Mouse (Mus musculus) stomach, embryonic 15.5 days (tissue): ENCODE data around the gene Fam219b. TPM values are rescaled to one million over a fixed set of nuclear protein-coding genes. Genes with fewer than 3 reads are reported as not detected.

Source experiments
- ATAC-seq: fragments of 200-750 bp; cut with Nextera tagmentation; 2 replicates; pipeline ENCODE4 v1.8.0; 2017; ENCODE audit warnings: low read depth, moderate number of reproducible peaks, moderate TSS enrichment; ENCODE audit not compliant: insufficient read depth, low FRiP score
- H3K27ac ChIP-seq: fragments of 300-500 bp; sonication (generic); 2 replicates; pipeline ENCODE4 v1.5.1; 2015; ENCODE audit warnings: mild to moderate bottlenecking, inconsistent platforms
- H3K27me3 ChIP-seq: fragments of 300-500 bp; sonication (generic); replicated peaks from 2 replicates; pipeline ENCODE4 v1.6.1; 2015; ENCODE audit warnings: inconsistent platforms
- H3K36me3 ChIP-seq: fragments of 300-500 bp; sonication (generic); 2 replicates; pipeline ENCODE4 v1.6.1; 2015; ENCODE audit warnings: inconsistent platforms
- H3K4me1 ChIP-seq: fragments of 300-500 bp; sonication (generic); 2 replicates; pipeline ENCODE4 v1.6.1; 2015; ENCODE audit warnings: inconsistent platforms
- H3K4me2 ChIP-seq: fragments of 300-500 bp; sonication (generic); 2 replicates; pipeline ENCODE4 v1.6.1; 2015; ENCODE audit warnings: mild to moderate bottlenecking, inconsistent platforms
- H3K4me3 ChIP-seq: fragments of 300-500 bp; sonication (generic); replicated peaks from 2 replicates; pipeline ENCODE4 v1.5.1; 2015; ENCODE audit warnings: inconsistent platforms
- H3K9ac ChIP-seq: fragments of 300-500 bp; sonication (generic); 2 replicates; pipeline ENCODE4 v1.6.1; 2015; ENCODE audit warnings: inconsistent platforms
- H3K9me3 ChIP-seq: fragments of 300-500 bp; sonication (generic); 2 replicates; pipeline ENCODE4 v1.6.1; 2016; ENCODE audit warnings: inconsistent platforms
- WGBS: fragments of 180-500 bp; shearing (Covaris S2); methylation state at CpG from one replicate; pipeline ENCODE4 v1.1.7; 2015; 5-methylcytosine and 5-hydroxymethylcytosine counted together
- polyA plus RNA-seq: library from polyadenylated mRNA; unstranded; fragments of >200 nt; fragmentation: Nextera tagmentation; extraction: Ambion mirVana; gene quantifications from 2 replicates; pipeline ENCODE4 v1.2.1, GENCODE M21; 2015

The Fam219b gene
- polyA plus RNA-seq, 1 experiment from 2014 or later, result 19.7 TPM

- 9% methylated on average over 8 of the region's 8 CpGs for WGBS
- H3K9me3 ChIP-seq, result no peaks in the 10 kb centered on the region
- no peak overlapping the region for H3K4me3 ChIP-seq
- H3K9ac ChIP-seq, result no peak overlapping the region
- H3K27ac ChIP-seq, result no peak overlapping the region
- peak; percentile 88 for ATAC-seq
- H3K4me1 ChIP-seq, result peaks cover 34% of the 10 kb centered on the region
- H3K36me3 ChIP-seq, result no peaks in the 10 kb centered on the region
- H3K27me3 ChIP-seq, result peaks cover 59% of the 10 kb centered on the region
- H3K4me2 ChIP-seq, result peak overlapping the region; percentile 16; the same call in 1 of the 2 replicates
These were observed 31.6 kb upstream of the Fam219b start for GRCm38 (mm10) chr9:57505700-57506099.

GRCm38 (mm10) chr9:57510577-57510976 is 26.8 kb upstream of the Fam219b start:
- no peak overlapping the region for H3K4me2 ChIP-seq
- ATAC-seq, result no peak
- H3K4me3 ChIP-seq, result no peak overlapping the region
- H3K27ac ChIP-seq, result no peak overlapping the region
- WGBS, result 77% methylated on average over 2 of the region's 2 CpGs
- no peak overlapping the region for H3K9ac ChIP-seq
- H3K9me3 ChIP-seq, result no peaks in the 10 kb centered on the region
- peaks cover 5% of the 10 kb centered on the region; the same call in 1 of the 2 replicates for H3K4me1 ChIP-seq
- H3K27me3 ChIP-seq, result peaks cover 11% of the 10 kb centered on the region
- no peaks in the 10 kb centered on the region for H3K36me3 ChIP-seq

GRCm38 (mm10) chr9:57517113-57517512 is 20.2 kb upstream of the Fam219b start:
- ATAC-seq, result no peak
- no peaks in the 10 kb centered on the region for H3K4me1 ChIP-seq
- WGBS, result 8% methylated on average over 3 of the region's 3 CpGs
- no peaks in the 10 kb centered on the region for H3K27me3 ChIP-seq
- no peak overlapping the region for H3K9ac ChIP-seq
- no peak overlapping the region for H3K27ac ChIP-seq
- no peak overlapping the region for H3K4me2 ChIP-seq
- no peaks in the 10 kb centered on the region for H3K9me3 ChIP-seq
- no peaks in the 10 kb centered on the region for H3K36me3 ChIP-seq
- H3K4me3 ChIP-seq, result no peak overlapping the region

- Histone ChIP-seq H3K4me3 (peak overlapping the region; percentile 95), H3K4me2 (peak overlapping the region; percentile 53), H3K27ac (peak overlapping the region; percentile 12), H3K4me1 (peaks cover 14% of the 10 kb centered on the region), H3K36me3 (no peaks in the 10 kb centered on the region), H3K9ac (no peak overlapping the region), H3K27me3 (no peaks in the 10 kb centered on the region), H3K9me3 (no peaks in the 10 kb centered on the region)
- ATAC-seq, result peak; percentile 20; the same call in 1 of the 2 replicates
- WGBS, result 25% methylated on average over 16 of the region's 16 CpGs
These were observed 16.8 kb upstream of the Fam219b start for GRCm38 (mm10) chr9:57520375-57521055.

- WGBS, result under 1% methylated on average over 95 of the region's 95 CpGs
- H3K4me2 ChIP-seq, result peak within 1 kb of the TSS; percentile 61
- H3K9me3 ChIP-seq, result no peaks in the 10 kb centered on the region
- H3K27me3 ChIP-seq, result no peaks in the 10 kb centered on the region
- peak within 1 kb of the TSS; percentile 94 for H3K27ac ChIP-seq
- peaks cover 15% of the 10 kb centered on the region for H3K4me1 ChIP-seq
- peak; percentile 98 for ATAC-seq
- peak within 1 kb of the TSS; percentile 98 for H3K9ac ChIP-seq
- no peaks in the 10 kb centered on the region for H3K36me3 ChIP-seq
- H3K4me3 ChIP-seq, result peak within 1 kb of the TSS; percentile 95
These were observed 16.0 kb upstream of the Fam219b start, which contains the start of gene Cox5a for GRCm38 (mm10) chr9:57521056-57521911. Gene Cox5a (plus strand): TSS chr9:57521274.

- 21% methylated on average over 7 of the region's 7 CpGs for WGBS
- Histone ChIP-seq H3K27me3 (no peaks in the 10 kb centered on the region), H3K4me2 (peak overlapping the region; percentile 61), H3K9me3 (no peaks in the 10 kb centered on the region), H3K27ac (peak overlapping the region; percentile 94; the same call in 1 of the 2 replicates), H3K9ac (peak overlapping the region; percentile 98; the same call in 1 of the 2 replicates), H3K4me3 (peak overlapping the region; percentile 95), H3K4me1 (peaks cover 15% of the 10 kb centered on the region), H3K36me3 (no peaks in the 10 kb centered on the region)
- ATAC-seq, result no peak
These were observed 15.0 kb upstream of the Fam219b start for GRCm38 (mm10) chr9:57522114-57522860.

- Histone ChIP-seq H3K4me2 (peak overlapping the region; percentile 61), H3K36me3 (no peaks in the 10 kb centered on the region), H3K27me3 (no peaks in the 10 kb centered on the region), H3K9ac (no peak overlapping the region), H3K4me1 (peaks cover 15% of the 10 kb centered on the region), H3K4me3 (peak overlapping the region; percentile 95; the same call in 1 of the 2 replicates), H3K9me3 (no peaks in the 10 kb centered on the region), H3K27ac (no peak overlapping the region)
- 73% methylated on average over 4 of the region's 4 CpGs for WGBS
- ATAC-seq, result no peak
These were observed 14.5 kb upstream of the Fam219b start for GRCm38 (mm10) chr9:57522861-57523246.

- Histone ChIP-seq H3K9me3 (no peaks in the 10 kb centered on the region), H3K9ac (no peak overlapping the region), H3K36me3 (no peaks in the 10 kb centered on the region), H3K4me3 (no peak overlapping the region), H3K4me1 (peaks cover 15% of the 10 kb centered on the region), H3K27ac (no peak overlapping the region), H3K27me3 (no peaks in the 10 kb centered on the region), H3K4me2 (no peak overlapping the region)
- WGBS, result 76% methylated on average over 1 of the region's 1 CpGs
- no peak for ATAC-seq
These were observed 13.6 kb upstream of the Fam219b start for GRCm38 (mm10) chr9:57523754-57524153.

GRCm38 (mm10) chr9:57524439-57524838 is 12.9 kb upstream of the Fam219b start:
- ATAC-seq, result no peak
- Histone ChIP-seq H3K27me3 (no peaks in the 10 kb centered on the region), H3K27ac (no peak overlapping the region), H3K4me1 (peaks cover 15% of the 10 kb centered on the region), H3K36me3 (peaks cover 3% of the 10 kb centered on the region; the same call in 1 of the 2 replicates), H3K4me3 (no peak overlapping the region), H3K9ac (no peak overlapping the region), H3K9me3 (no peaks in the 10 kb centered on the region), H3K4me2 (no peak overlapping the region)

- Histone ChIP-seq H3K27ac (no peak overlapping the region), H3K36me3 (peaks cover 5% of the 10 kb centered on the region; the same call in 1 of the 2 replicates), H3K9ac (no peak overlapping the region), H3K4me3 (no peak overlapping the region), H3K4me1 (peaks cover 15% of the 10 kb centered on the region), H3K9me3 (no peaks in the 10 kb centered on the region), H3K4me2 (no peak overlapping the region), H3K27me3 (no peaks in the 10 kb centered on the region)
- 56% methylated on average over 2 of the region's 2 CpGs for WGBS
- ATAC-seq, result no peak
These were observed 11.8 kb upstream of the Fam219b start for GRCm38 (mm10) chr9:57525516-57525915.

GRCm38 (mm10) chr9:57526435-57526834 is 10.9 kb upstream of the Fam219b start:
- Histone ChIP-seq H3K36me3 (peaks cover 5% of the 10 kb centered on the region; the same call in 1 of the 2 replicates), H3K27ac (no peak overlapping the region), H3K9me3 (no peaks in the 10 kb centered on the region), H3K4me3 (no peak overlapping the region), H3K9ac (no peak overlapping the region), H3K27me3 (no peaks in the 10 kb centered on the region), H3K4me2 (no peak overlapping the region), H3K4me1 (peaks cover 15% of the 10 kb centered on the region)
- no peak for ATAC-seq
